Mouse (Mus musculus) forelimb bud, embryonic 11.5 days (tissue): ENCODE data around the gene Dock6.
"Not testable (repeated sequence)": the region's sequence is repeated elsewhere in the genome, so short reads cannot be mapped to it uniquely, and the experiment has no call there.

Experiments
- DNase-seq: peaks from one replicate; pipeline ENCODE4 v3.0.0-alpha.2; 2012; ENCODE audit warnings: low read depth, low spot score

The Dock6 gene

DNA sequence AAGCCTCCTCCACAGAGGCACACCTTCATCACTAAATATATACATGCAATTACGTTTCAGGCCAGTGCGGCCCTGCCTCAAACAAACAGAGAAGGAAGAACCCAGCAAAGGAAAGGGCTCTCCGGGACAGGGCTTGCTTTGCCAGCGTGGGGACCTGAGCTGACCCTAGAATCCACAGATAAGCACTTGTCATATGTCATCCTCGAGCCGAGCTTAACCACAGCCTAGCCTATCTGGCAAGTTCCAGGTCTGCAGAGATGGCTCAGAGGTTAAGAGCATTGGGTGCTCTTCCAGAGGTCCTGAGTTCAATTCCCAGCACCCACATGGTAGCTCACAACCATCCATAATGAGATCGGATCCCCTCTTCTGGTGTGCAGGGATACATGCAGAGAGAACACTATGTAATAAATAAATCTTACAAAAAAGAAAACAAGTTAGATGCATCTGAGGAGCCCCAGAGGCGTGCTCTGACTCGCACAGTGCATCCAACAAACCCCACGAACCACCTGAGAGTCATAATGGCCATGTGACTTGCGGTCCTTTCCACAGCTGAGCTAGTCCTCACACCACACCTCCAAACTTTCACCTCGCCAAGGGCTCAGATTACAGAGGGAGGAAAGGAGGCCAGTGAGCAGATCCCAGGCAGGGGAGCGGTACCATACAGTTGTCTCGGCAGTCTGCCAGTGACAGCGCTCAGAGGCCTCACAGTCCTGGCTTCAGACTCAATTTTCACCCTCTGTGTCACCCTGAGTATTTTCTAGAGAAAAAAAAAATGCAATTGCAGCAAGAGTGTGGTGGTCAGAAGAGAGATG is 70.6 kb downstream of the Dock6 start:
- no peak for DNase-seq

DNA sequence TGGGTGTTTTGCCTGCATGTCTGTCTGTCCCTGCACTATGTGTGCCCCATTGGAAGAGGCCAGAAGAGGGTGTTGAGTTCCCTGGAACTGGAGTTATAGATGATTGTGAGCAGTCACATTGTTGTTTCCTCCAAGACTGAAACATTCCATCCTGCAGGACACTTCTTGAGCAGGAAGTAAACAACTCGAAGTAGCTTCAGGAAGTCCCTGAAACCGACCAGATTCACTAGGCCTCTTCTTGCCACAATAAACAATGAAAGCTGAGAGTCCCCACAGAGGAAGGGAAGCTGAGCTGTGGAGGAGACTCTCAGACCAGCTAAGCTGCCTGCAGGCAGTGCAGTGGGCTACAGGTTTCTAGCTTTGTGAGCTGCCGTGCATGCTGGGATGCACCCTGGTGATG is 74.7 kb downstream of the Dock6 start:
- DNase-seq = no peak

DNA sequence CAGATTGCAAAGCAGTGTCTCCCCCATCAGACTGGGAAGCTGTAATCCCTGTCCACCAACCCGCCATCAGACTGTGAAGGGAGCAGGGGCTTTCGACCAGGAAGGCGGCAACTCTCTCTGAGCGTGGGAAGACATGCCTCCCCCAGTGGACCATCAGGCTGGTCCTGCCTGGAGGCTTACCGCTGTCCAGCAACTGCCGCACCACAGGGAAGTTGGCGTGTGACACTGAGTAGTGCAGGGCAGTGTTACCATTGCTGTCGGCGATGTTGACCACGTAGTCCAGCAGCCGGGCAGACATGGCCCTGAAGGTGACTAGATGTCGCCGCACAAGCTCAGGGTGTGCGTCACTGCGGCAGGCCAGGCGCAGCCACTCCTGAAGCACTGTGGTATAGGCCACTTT is 78.1 kb downstream of the Dock6 start:
- no peak for DNase-seq

DNA sequence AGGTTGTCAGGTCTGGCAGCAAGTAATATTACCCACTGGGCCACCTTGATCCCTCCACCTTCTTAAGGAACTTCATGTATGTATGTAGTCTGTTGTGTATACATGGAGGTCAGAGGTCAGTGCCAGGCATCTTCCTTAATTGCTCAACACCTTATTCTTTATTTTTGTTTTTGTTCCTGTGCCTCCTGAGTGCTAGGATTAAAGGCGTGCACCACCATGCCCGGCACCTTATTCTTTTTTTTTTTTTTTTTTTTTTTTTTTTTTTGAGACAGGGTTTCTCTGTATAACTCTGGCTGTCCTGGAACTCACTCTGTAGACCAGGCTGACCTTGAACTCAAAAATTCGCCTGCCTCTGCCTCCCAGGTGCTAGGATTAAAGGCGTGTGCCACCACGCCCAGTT is 79.0 kb downstream of the Dock6 start:
- not testable (repeated sequence) for DNase-seq

DNA sequence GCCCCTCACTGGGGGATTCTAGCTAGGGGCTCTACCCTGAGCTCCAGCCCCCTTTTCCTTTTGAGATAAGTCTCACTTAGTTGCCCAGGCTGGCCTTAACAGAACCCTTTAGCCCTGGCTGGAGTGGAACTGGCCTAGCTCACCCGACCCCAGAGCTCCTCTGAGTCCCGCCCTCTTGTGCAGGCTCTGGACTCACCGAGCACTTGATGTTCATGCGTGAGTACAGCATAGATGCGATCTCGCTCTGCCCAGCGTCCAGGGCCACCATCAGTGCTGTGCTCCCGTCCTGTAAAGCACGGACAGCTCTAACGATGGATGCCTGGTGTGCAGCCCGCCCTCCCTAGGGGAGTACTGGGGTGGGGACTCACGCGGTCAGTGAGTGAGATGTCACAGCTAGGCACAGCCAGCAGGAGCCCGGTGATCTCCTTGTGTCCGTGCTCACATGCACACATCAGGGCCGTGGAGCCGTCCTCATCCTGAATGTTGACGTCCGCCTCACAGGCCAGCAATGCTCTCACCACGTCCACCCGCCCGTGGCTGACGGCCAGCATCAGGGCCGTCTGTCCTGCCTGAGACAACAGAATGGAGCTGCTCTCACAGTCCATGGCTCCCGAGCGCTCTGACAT is 82.8 kb downstream of the Dock6 start:
- no peak for DNase-seq

DNA sequence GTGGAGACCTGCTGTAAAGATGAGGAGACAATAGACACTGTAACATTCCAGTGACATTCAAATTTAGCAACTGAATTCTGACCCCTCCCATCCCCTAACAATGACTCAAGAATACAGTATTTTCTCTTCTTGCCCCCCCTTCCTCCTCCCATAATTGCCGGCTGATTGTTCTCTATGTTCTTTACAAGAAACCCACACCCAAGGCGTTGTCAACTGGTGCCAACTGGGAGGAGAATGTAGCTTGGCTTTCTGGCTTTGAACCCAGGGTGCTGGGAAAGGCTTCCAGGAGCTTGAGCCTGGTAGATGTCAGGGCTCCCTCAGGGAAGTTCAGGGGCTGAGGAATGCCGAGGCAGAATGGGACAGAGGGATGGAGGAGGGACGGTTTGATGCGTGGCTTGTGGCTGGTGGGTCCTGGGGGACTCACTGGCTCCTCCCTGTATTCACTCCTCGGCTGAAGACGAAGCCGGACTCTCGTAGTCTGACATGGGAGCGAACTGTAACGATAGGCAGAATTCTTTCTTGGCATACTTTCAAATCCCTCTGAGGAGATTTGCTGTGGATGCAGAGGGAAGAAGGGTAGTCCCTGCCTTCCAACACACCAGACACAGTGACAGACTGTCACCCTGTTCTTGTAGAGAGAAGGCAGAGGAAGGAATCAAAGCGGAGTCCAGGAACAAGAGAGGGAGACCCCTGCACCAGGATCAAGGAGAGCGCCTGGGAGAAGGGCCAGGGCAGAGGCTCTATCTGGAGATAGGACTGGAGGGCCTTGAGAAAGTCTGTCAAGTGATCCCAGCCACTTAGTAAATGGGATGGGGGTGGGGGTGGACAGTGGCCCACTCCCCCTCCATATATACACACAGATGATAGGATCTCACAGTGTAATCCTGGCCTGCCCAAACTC is 83.7 kb downstream of the Dock6 start:
- DNase-seq = no peak

DNA sequence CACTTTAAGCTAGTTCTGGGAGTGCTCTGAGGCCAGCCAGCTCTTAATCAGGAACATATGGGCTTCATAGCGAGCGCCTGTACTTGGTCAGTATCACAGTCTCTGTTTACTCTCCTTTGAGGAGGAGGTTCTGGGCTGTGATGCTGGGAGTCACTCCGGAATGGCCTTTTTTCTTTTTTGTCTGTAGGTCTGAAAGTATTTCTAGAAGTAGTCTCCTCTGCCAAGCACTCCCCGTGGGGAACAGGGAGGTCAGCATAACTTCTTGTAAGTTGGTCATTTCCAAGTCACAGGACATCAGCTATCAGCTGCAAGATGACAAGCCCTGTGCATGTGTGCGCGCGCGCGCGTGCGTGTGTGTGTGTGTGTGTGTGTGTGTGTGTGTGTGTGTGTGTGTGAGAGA is 84.5 kb downstream of the Dock6 start:
- DNase-seq = peak; percentile 76

DNA sequence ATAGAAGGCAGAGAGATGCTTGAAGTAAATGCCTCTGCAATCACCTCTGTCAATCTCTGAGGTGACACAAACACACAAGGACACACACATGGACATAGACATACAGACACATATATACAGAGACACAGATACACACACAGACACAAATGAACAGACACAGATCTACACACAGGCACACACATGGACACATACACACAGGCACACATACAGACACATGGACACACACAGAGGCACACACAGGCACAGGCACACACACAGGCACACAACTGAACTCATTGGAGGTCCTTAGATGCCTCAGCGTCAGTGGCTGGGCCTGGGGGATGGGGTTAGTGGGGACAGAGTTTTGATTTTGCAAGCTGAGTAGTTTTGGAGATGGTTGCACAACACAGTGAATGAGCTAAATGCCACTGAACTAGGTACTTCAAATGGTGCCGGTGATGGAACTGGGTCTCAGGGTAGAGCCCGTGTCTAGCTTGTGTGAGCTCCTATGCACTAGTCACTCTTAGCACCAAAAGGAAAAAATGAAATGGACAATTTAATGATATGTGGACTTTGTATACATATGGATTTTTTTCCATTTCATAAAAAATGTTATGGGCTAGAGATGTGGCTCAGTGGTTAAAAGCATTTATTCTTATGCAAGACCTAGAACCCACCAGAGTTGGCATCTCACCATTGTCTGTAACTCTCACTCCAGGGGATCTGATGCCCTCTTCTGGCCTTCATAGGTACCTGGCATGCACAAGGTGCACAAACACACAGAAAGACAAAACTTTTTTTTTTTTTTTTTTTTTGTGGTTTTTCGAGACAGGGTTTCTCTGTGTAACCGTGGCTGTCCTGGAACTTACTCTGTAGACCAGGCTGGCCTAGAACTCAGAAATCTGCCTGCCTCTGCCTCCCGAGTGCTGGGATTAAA is 88.1 kb downstream of the Dock6 start:
- no peak for DNase-seq

DNA sequence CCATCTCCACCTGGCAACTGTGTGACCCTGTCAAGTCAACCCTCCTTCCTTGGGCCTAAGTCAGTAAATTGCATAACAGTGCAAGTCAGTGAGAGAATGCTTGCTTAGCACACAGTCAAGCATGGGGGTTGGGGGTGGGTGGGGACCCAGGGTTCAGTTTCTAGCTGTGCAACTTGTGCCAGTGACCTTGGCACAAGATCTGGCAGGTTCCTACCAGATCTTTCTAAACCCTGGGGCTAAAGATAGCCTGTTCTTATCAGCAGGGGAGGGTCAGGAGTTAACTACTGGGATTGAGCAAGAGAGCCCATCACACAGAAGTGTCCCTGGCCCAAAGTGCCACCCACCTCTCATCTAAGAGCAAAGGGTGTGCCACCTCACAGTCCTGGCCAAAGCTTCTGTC is 90.3 kb downstream of the Dock6 start:
- no peak for DNase-seq

DNA sequence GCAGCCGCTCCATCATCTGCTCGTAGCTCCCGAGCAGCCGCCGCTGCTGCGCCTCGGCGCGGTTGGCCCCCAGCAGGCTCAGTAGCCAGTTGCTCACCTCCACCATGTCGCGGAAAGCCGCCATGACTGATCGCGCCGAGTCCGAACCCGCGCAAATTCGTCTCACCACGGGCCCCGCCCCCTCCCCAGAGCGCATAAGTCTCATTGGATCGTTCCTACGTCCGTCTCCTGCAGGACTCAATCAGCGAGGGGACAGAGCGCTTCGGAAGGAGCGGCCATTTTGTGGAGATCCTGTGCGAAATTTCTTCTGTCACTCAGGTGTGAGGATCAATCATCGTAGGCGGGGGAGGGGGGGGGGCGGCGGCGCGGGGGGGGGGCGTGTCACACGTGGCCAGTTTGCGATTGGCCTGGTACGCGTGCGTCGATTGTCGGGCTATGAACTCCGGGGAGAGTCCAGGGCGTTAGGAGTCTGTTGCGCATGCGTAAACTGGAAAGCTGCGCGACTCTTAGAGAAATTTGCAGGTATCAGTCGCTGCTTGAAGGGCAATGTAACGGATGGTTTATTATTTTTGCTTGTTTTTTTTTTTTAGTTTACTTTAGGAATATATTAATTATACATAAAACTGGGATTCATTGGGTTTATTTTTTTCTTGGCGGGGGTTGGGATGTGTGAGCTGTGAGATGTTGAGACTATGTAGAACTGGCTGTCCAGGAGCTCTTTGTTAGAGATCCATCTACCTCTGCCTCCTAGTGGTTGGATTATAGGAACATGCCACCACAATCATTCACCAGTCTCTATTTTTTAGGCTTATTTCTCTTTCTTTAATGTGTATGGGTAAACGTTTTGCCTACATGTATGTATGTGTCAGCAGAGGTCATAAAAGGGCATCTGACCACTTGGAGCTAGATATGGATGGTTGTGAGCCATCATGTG is 92.0 kb downstream of the Dock6 start, which contains the start of gene Spc24:
Spc24 (minus strand) TSS at position 149 of the 934 bp plus-strand sequence.
- peak; percentile 99 for DNase-seq

DNA sequence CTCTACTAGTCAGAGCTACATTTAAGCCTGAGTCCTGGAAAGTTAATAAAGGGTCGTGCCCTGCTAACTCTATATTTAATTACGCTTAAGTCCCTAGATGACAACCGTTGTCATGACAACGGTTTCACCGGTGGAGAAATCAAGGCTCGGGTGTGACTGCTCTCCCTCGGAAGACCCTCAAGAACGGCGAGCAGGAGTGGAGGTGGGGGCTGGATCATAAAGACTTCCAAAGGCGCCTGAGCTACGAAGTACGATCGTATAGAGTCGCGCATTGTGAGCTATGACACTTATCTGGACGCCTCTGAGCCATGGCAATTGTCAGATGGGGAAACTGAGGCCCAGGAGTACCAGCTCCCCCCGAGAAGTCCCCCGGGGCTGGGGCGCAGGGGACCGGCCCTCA is 92.7 kb downstream of the Dock6 start:
- no peak for DNase-seq

DNA sequence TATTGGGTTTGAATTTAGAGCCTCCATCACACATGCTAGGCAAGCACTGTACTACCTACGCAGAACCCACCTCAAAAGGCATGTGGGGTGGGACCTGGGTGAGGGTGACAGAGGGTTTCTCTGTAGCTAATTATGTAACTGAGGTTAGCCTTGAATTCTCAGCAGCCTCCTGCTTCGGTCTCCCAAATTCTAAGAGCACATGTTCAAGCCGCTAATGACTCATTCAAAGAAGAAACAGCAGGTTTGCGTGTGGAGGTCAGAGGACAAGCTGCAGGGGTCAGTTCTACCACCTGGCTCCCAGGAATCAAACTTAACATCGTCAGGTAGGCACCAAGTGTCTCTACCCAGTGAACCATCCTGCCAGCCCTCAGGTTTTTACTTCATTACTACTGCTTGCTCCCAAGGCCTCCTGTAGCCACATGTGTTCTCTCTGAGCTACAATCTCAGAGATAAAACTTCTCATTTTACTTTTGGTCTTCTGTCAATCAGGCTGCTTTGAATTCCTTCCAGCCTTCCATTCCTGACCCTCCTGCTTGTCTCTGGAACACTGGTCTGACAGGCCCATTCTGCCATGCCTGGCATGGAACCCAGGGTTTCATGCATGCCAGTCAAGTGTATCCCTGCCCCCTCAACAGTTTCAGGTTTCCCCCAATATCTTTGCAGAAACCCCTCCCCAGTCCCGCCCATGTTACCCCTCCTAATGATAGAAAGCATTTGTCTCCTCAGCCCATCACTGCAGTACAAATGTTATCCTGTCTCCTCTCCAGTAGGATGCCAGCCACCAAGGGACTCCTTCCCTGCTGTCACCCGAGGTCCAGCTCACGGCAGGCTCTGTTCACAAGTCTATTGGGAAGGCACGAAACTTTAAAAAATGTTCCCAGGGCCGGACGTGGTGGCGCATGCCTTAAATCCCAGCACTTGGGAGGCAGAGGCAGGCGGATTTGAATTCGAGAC is 93.6 kb downstream of the Dock6 start:
- no peak for DNase-seq

DNA sequence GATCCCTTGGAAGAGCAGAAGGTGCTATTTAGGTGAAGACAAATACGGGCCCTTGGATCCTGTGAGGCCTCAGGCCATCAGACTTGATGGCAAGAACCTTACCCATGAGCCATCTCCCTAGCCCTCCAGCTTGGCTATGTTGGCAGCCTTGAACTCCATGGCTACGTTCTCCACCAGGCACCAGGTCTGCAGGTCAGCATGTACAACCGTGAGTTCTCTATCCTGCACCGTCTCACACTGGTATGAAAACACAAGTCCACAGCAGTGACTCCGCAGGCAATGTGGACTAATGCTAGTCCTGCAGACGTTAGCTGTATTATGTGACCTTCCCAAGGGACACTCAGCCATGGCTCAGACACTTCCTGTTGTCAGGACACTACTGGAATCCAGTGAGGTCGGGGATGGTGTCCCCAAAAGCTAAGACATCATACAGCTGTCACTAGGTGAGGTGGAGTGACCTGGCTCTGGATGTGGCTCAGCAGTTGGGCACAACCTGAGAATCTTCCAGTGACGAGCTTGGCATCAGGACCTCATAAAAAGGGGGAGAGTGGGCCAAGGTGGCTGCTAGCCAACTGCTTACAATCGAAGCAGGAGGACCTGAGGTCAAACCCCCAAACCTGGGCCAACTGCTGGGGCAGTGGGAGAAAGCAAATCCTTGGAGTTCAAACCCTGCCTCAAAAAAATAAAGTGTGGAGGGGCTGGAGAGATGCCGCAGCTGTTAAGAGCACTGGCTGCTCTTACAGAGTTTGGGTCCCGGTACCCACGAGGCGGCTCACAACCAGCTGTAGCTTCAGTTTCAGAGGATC is 97.7 kb downstream of the Dock6 start:
- no peak for DNase-seq

DNA sequence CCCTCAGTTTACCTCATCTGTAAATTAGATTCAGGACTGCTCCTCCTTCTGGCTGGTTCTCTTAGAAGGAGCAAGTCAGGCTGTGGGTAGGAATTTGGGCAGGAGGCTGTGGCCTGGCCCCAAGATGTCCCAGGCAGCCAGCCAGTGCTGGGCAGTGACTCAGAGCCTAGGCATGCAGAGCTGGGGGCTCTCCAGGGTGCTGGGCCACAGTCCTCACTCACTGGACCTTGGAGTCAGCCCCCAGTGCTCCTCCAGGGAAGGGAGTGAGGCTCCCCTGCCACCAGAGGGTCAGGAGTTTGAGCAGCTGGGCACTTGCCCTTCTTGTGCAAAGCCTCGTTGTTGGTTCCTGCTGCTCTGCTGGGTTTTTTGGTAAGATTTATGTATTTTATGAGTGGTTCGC is 98.4 kb downstream of the Dock6 start:
- DNase-seq = no peak

DNA sequence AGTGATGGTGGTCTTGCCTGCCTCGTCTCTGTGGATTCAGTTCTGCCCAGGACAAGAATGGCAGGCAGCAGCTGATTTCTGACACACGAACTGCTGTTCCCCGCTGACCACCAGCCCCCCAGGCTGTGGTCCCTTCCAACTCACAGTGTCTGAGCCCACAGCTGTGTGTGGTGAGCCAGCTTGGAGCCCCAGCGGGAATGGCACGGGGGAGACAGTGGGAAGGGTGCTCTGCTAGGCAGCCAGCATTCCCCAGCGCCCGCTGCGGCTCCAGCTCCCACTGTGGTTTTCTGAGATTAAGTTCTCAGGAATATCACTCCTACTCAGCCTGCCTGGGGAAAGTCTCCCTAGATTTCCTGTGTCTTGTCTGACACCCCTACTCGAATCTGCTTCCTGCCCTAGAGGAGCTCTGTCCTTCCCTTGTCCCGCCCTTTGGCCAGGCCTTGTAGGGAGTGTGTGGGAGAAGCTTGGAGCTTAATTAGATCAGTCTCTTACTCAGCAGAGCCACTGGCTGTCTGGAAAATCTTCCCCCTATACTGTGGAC is 100.1 kb downstream of the Dock6 start:
- DNase-seq = no peak

DNA sequence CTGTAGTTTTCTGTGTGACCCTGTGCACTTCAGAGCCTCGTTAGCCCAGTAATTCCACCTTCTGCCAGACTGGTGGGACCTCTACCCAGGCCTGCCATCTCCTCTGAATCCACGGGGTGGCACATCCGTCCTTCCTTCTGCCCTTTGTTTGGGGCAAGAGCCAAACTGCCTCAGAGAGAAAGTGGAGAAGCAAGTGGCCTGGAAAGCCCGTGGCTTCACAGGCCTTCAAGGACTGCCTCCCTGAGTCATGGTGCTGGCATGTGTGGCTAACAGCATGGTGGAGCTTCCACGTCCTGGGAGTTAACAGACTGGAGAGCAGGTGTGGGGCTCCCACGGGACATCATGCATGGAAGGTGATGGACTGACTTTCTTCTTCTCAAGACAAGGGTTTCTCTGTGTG is 101.1 kb downstream of the Dock6 start:
- DNase-seq = no peak

DNA sequence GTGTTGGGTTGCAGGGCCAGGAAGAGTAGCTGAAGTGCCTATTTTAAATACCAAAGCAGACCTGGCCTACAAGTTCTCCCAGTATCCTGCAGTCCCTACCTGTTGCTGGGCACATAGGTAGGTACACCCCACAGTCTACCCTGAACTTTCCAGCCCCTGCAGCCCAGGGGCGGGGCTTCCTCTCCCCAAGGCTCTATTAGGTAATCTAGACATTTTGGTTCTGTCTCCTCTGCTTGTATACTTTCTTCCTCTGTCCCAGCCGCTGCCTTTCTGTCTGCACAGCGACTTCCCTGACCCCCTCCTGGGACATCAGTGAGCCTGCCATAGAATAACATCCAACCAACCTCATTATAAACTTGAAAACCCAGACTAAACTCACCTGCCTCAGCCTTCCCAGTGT is 102.1 kb downstream of the Dock6 start:
- DNase-seq = no peak
